Mouse (Mus musculus): Measurements from ENCODE around the gene Sptb. TPM values are rescaled to one million over a fixed set of nuclear protein-coding genes. Genes with fewer than 3 reads are reported as not detected.

The Sptb gene
- total RNA-seq, 2 experiments from 2014 or later: 2.2 to 2.4 TPM

GRCm38 (mm10) chr12:76608997-76609565, 101.3 kb downstream of the Sptb start:
- ATAC-seq (replicated peaks; ENCODE audit: poor library complexity): no peak

DNA sequence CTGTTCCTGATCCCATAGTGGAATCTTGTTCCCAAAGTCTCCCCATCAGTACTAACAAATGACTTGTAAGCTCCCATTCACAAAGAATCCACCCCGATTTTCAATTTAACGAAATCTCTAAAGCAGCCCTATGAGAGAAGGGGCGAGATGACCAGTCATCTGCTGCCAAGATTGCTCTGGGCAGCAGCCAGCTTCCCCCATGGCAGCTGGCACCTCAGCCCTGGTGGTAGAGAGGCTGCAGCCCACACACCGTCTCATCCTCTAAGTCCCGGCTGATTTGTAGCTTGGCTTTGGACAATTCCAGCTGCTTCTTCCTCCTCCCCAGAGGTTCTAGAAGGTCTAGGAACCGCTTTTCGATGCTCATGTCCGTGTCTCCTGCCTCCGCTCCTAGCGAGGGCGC, 102.1 kb downstream of the Sptb start:
- no peak for ATAC-seq (replicated peaks; ENCODE audit: poor library complexity)

DNA sequence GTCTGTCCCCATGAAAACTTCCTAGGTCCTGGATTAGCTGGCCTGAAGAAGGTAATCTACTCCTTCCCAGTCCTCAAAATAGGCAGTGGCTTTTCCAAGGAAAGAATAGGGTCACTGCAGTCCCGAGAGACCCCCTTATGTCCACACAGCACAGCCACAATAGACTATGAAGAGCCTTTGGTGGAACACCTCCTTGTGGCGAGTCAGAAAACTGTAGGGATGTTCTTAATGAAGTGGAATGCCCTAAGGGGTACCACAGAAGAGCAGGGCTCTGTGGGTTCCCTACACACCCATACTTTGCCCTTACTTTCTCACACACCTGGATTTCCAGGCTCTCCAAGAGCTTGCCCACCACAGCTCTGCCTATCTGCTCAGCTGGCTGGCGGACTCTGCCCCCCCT, 104.5 kb downstream of the Sptb start:
- ATAC-seq (replicated peaks; ENCODE audit: poor library complexity): peak; percentile 27; the same call in 1 of the 2 replicates

DNA sequence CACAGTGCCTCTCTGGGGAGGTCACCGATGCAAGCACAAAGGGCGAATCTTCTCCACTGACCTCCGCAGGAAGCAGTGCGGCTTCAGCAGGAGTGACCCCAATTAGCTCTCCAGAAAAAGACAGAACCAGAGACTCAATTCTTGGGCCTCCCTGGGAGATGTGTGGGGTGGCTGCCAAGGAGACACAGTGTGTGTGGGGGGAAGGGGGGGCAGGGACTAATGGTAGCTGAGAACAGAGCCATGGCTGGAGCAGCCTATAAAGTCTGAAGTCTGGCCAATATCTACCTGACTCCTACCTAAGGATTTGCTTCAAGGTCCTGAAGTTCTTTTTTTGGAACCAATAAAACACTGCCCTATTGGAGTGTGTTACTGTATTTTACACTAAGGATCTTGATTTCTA, 105.8 kb downstream of the Sptb start:
- no peak for ATAC-seq (replicated peaks; ENCODE audit: poor library complexity)

DNA sequence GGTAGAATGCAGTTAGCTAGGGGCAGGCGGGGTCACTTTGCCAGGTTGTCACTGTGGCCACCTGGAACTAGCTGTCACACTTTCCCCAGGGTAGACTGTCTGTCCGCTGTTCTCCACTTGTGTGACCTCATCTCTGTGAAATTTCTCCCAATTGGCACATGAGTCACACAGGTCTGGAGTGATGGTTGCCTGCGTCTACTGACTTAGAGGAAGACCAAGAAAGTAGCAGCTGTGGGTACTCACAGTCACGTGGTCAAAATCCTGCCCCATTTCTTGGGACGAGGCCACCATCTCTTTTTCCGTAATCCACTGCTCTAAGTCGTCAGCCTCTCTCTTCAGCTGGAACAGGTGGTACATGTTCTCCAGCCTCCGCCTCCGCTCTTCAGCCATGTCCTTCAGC, 106.6 kb downstream of the Sptb start:
- ATAC-seq (replicated peaks; ENCODE audit: poor library complexity): no peak

DNA sequence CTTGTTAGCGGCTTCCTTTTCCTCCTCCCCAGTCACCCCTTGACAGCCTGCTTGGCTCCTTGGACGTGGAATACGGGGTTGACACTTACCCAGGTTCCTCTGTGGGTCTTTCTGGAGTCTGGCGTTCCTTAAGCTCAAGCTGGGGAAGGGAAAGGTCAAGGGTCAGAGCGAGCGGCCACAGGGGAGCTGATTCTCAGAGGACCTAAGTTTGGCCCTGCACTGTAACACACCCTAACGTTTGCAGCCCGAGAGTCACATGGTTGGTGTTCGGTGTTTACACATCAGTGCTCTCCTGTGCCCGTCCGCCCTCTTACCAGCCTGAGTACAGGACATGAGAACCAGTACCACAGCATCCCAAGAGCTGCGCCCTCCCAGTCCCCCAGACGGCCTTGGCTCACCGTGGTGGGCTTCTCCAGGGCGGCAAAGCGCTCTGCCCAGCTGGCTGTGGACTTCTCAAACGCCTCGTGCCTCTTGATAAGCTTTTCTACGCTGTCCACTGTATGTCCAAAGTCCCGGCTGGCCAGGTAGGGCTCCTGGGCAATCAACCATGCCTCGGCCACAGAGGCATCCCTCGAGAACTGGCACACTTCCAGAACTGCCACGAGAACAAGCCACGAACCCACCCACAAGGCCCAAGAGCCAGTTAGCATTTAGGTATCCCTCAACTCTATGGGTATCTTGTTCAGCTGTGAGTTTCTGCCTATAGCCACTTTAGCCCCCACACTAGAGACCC, 112.0 kb downstream of the Sptb start:
- ATAC-seq (replicated peaks; ENCODE audit: poor library complexity): no peak

DNA sequence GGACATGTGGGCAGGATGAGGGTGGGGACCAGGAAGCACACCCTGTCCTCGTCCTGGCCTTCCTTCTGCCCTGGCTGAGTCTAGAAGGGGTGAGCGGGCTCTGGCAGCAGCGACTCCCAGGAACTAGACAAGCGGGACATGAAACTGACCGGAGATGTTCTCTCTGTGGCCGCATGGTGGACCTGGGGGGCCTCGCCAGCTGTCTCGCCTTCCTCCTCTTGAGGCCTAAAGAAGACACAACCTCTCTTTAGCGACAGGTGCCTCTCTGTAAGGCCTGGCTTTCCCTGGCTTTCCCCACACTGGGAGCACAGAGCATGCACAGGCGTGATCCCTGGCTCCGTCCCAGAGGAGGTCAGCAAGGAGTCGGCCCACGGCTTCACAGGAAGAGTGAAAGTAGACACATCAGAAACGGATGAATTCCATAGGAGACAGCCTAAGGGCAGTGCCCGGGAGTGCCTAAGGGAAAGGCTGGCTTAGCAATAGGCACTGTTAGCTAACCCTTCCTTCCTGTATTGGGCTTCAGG, 112.7 kb downstream of the Sptb start:
- ATAC-seq (replicated peaks; ENCODE audit: poor library complexity): no peak

DNA sequence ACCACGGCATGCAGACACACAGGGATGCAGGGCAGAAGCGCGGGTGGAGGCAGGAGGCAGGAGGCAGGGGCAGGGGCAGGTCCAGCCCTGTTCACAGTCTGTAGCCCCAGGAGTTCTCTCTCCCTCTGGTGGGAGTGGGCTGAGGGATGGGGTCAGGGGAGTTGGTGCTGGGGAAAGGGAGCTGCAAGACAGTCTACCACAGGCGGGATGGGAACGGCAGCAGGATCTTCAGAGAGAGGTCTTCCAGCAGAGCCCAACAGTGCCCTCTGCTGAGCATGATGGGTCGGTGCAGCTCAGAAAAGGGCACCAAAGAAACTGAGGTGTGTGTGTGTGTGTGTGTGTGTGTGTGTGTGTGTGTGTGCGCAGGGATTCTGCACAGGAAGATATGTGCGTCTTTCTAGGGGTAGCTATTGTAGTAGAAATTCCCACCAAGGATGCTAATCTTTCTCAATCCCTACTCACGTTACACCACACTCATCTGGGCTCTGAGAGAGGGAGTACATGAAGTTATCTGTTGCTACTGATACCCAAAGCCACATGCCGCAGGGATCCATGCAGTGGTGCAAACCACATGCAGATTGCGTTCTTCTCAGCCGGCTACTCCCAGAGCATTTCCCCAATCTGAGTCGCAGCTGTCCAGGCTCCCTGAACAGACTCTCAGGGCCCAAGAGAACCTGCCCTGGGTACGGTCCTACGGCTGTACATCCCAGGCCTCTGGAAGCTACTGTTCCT, 113.9 kb downstream of the Sptb start:
- peak; percentile 65 for ATAC-seq (replicated peaks; ENCODE audit: poor library complexity)

DNA sequence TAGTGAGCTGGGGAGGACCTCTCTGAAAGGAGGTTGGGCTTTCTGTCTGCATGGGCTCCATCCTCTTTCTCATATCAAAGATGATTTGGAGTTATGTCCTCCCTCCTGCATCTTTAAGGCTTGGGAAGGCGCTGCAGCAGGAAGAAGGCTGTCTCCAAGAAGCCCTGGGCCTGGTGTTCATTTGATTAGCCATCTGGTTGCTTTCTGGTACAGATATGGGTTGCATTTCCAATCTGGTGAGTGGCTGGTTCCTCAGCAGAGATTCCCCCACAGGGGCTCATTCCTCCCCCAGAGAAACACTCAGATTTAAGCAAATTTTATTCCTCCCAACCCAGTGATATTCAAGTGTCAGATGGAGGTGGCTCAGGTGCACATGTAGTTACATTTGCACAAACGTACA, 114.5 kb downstream of the Sptb start:
- ATAC-seq (replicated peaks; ENCODE audit: poor library complexity): no peak

DNA sequence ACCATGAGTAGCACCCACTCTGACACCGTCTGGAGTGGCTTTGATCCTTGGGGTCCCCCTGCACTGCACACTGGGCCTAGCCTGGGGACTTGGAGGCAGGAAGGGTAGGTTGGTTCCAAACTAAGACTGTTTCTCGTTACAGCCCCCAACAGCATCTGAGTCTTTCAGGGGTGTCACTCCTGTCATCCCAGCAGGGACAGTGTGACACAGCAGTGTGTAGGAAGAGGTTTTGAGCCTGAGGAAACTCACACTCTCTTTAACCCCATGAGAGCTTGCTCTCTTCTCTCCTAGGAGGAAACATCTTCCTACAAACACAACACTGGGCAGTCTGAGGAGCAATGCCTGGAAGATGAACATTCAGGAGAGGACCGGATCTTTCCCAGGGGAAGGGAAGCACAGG, 115.8 kb downstream of the Sptb start:
- no peak for ATAC-seq (replicated peaks; ENCODE audit: poor library complexity)

- ATAC-seq (replicated peaks; ENCODE audit: poor library complexity): peak; percentile 80
Observed at GRCm38 (mm10) chr12:76593839-76594322, 116.5 kb downstream of the Sptb start.

- ATAC-seq (replicated peaks; ENCODE audit: poor library complexity): no peak
Observed at GRCm38 (mm10) chr12:76593254-76593653, 117.1 kb downstream of the Sptb start.

DNA sequence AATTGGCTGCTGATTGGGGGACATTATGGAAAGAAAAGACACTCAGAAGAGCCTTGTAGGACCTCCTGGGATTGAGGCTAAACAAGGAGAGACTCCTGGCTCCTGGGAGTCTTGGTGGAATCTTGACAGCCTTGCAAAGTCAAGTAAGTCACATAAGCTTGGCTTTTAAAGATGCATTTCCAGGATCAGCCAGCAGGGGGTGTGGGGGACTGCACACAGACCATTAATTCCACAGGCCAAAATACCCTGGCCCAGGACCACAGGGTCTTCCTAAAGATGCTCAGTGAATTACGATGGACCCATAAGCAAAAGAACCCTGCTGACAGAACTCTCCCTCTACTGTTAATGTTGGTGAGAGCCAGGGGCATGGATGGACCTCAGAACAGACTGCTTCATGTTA, 118.1 kb downstream of the Sptb start:
- peak; percentile 27 for ATAC-seq (replicated peaks; ENCODE audit: poor library complexity)

- ATAC-seq (replicated peaks; ENCODE audit: poor library complexity): no peak
Observed at GRCm38 (mm10) chr12:76591037-76591436, 119.3 kb downstream of the Sptb start.

DNA sequence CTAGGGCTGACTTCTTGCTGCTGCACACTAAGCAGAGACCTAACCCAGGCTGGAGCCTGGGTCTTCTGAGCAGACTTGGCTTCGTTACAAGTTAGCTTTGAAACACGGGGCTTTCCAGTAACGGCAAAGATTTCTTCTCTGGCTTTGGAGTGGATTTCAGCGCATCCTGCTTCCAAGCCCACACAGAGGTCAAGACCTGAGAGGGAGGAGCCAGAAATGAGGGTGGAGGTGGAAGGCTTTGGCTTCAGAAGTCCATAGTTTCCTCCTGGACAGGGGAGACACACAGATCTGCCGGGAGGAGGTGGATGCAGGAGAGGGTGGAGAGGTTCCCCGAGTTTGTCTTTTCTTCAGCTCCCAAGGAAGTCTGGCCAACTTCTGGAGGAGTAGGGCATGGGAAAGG, 120.8 kb downstream of the Sptb start:
- ATAC-seq (replicated peaks; ENCODE audit: poor library complexity): no peak

DNA sequence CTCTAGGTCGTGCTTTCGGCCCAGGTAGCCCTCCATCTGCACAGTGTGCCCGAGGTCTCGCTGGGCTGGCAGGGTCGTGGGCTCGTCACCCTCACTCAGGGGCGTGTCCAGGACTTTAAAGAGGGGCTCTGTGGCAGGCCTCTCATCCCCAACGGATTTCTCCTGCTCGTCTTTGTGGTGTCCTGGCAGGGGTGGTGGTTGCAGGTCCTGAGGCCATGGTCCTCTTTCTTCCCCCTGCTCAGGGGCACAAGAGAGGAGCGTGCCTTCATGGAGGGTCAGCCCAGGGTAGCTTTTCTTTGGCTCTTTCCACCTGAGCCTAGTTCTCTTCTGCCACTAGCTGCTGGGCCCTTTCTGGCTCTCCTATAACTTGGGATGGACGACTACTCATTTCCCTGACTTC, 123.0 kb downstream of the Sptb start:
- no peak for ATAC-seq (replicated peaks; ENCODE audit: poor library complexity)

DNA sequence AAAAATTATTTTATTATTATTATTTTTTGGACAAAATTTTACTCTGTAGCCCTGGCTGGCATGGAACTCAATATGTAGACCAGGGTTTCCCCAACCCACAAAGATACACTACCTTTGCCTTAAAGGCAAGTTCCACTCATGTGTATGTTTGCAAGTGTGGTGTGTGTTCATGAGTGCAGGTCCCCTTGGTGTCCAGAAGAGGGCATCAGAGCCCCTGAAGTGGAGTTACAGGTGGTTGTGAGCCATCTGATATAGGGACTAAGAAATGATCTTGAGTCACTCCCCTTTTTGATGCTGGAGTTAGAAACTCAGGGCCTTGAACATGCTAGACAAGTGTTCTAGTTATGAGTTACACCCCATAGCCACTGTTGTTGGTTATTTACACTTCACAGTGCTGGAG, 125.3 kb downstream of the Sptb start:
- ATAC-seq (replicated peaks; ENCODE audit: poor library complexity): no peak

GRCm38 (mm10) chr12:76583454-76583853, 126.9 kb downstream of the Sptb start:
- no peak for ATAC-seq (replicated peaks; ENCODE audit: poor library complexity)

- peak; percentile 68 for ATAC-seq (replicated peaks; ENCODE audit: poor library complexity)
Observed at GRCm38 (mm10) chr12:76582841-76583240, 127.5 kb downstream of the Sptb start.

- no peak for ATAC-seq (replicated peaks; ENCODE audit: poor library complexity)
Observed at GRCm38 (mm10) chr12:76582139-76582538, 128.2 kb downstream of the Sptb start.

DNA sequence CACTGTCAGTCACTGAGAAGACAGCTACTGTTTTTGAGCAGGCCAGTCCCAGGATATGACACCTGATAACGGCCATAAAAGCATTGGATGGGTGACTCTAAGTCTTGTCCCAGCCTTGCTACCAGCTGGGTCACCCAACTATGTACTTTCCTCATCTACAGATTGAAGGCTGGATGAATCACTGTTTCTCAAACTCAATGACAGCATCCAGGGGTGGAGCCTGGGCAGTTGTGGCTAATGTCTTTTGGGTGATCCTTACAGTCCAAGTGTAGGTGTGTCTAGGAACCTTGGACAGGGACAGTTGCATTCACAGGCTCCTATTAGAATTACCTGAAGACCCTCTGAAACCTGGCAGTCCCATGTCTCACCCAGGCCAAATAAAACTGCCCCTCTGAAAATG, 130.5 kb downstream of the Sptb start:
- ATAC-seq (replicated peaks; ENCODE audit: poor library complexity): no peak

DNA sequence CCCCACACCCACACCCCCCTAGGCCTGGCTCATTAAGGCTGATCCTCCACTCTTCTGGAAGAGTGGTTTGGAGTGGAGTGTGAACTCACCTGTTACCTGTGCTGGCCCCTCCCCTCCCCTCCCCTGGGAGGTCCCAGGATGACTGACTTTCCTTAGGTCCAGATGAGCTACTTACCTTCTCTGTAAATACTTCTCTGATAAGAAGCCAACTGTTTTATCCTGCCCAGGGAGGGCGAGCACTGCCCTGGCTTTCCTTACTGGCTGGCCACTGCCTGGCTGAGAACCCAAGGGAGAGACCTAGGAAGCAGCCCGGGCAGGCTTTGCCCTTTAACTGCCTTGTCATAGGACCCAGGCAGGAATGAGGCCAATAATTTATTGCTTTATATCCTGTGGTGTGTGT, 131.9 kb downstream of the Sptb start:
- no peak for ATAC-seq (replicated peaks; ENCODE audit: poor library complexity)

Data from megakaryocyte progenitor cell, adult 5-6 weeks (primary cell).